8 mouse cellular contexts compared by ENCODE assay signal in the genomic region with DNA sequence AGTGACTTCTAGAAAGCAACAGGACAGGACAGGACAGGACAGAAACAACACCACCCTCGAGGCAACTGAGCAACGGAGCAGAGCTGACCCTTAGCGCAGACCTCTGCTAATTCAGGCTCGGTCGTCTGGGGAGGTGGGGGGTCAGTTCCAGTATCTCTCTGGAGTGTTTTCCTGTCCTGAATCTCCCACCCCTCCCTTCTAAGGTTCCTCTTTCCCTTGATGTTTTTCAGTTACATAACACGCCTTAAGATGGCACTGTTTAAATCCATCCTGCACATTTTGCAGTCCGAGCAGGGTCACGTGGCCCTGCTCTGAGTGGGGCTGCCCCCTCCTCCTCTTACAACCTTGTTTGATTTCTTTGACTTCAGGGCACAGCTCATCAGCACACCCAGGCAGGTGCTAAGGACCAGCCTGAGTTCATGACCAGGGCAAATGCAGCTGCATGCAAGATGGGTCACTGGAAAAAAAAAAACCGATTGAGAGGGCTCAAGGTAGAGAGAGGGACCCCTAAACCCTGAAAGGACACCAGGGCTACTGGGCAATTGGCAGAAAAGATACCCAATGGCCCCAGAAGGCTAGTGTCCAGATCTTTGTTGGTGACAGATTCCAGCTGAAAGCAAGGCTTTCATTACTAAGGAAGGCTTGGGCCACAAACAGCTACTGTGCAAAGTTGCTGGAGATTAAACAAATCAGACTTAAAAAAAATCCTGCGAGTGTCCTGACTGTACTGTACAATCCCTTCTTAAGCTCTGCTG. TPM values are rescaled to one million over a fixed set of nuclear protein-coding genes. Genes with fewer than 3 reads are reported as not detected.
DNase-seq lines count a peak whose midpoint lies in the region; ATAC-seq and TF ChIP-seq lines count a peak whose summit lies in the region.

No protein-coding gene starts in this region.

- DNase-seq in layer of hippocampus, adult 2 months (ENCODE audit: low spot score in 2 of 2): no peak
- no peak for DNase-seq in layer of hippocampus, postnatal 25 days (ENCODE audit: extremely low spot score in 1 of 2, low spot score in 1 of 2)
- DNase-seq in cerebellum, adult 9-11 months: peak; percentile 84
- DNase-seq in heart, postnatal 0 days (ENCODE audit: low spot score): no peak
- peak; percentile 44 for DNase-seq in neural tube, embryonic 11.5 days (ENCODE audit: low spot score)
- no peak for DNase-seq in adrenal gland, postnatal 10 days
- no peak for DNase-seq in kidney, adult 8-10 months
- no peak for DNase-seq in frontal cortex, postnatal 14 days (ENCODE audit: low spot score in 2 of 2)

- peak; percentile 57 for TF ChIP-seq CTCF in layer of hippocampus, adult 2 months (conservative IDR thresholded peaks at IDR 0.05)
- peak; percentile 40 for TF ChIP-seq CTCF in heart, postnatal 0 days (IDR thresholded peaks at IDR 0.05; ENCODE audit: low read depth)

- H3K4me2 ChIP-seq in heart, postnatal 0 days (ENCODE audit: low read depth, low read length): peak overlapping the region; percentile 99
- H3K4me2 ChIP-seq in neural tube, embryonic 11.5 days (ENCODE audit: low read depth): peak overlapping the region; percentile 98

- H3K9ac ChIP-seq in heart, postnatal 0 days (replicated peaks; ENCODE audit: low read depth, low read length): no peak overlapping the region
- H3K9ac ChIP-seq in neural tube, embryonic 11.5 days (ENCODE audit: low read length): peak overlapping the region; percentile 77

- H3K4me3 ChIP-seq in layer of hippocampus, adult 2 months: peak overlapping the region; percentile 93
- peak overlapping the region; percentile 64 for H3K4me3 ChIP-seq in heart, postnatal 0 days (ENCODE audit: low read depth, low read length)
- peak overlapping the region; percentile 58 for H3K4me3 ChIP-seq in neural tube, embryonic 11.5 days (ENCODE audit: low read depth, low read length)

- peaks cover 100% of the 10 kb centered on the region for H3K27me3 ChIP-seq in heart, postnatal 0 days (ENCODE audit: control insufficient read depth, insufficient read depth, low read length)
- H3K27me3 ChIP-seq in neural tube, embryonic 11.5 days (ENCODE audit: control insufficient read depth, insufficient read depth, low read length): peaks cover 70% of the 10 kb centered on the region

- TF ChIP-seq EP300 in heart, postnatal 0 days (IDR thresholded peaks at IDR 0.05; ENCODE audit: low read depth): no peak

- no peaks in the 10 kb centered on the region for H3K36me3 ChIP-seq in heart, postnatal 0 days (replicated peaks; ENCODE audit: control insufficient read depth, insufficient read depth, low read length)
- H3K36me3 ChIP-seq in neural tube, embryonic 11.5 days (ENCODE audit: control insufficient read depth, insufficient read depth, low read length): no peaks in the 10 kb centered on the region

- no peak for ATAC-seq in heart, postnatal 0 days (ENCODE audit: insufficient read depth, low read depth)
- ATAC-seq in neural tube, embryonic 11.5 days (ENCODE audit: insufficient read depth, low FRiP score, low TSS enrichment): no peak

- WGBS in heart, postnatal 0 days: 6% methylated on average over 10 of the region's 10 CpGs
- 7% methylated on average over 10 of the region's 10 CpGs for WGBS in neural tube, embryonic 11.5 days

- peak overlapping the region; percentile 92 for H3K27ac ChIP-seq in layer of hippocampus, adult 2 months
- no peak overlapping the region for H3K27ac ChIP-seq in heart, postnatal 0 days (ENCODE audit: low read depth)
- H3K27ac ChIP-seq in neural tube, embryonic 11.5 days (ENCODE audit: low read depth, low read length): no peak overlapping the region

- peaks cover 29% of the 10 kb centered on the region for H3K4me1 ChIP-seq in heart, postnatal 0 days (ENCODE audit: control insufficient read depth, insufficient read depth)
- peaks cover 32% of the 10 kb centered on the region for H3K4me1 ChIP-seq in neural tube, embryonic 11.5 days (ENCODE audit: control insufficient read depth, insufficient read depth, low read length)

- no peaks in the 10 kb centered on the region for H3K9me3 ChIP-seq in heart, postnatal 0 days (replicated peaks; ENCODE audit: control insufficient read depth, low read length)
- no peaks in the 10 kb centered on the region for H3K9me3 ChIP-seq in neural tube, embryonic 11.5 days (ENCODE audit: control insufficient read depth, low read length)

RNA-seq across cellular contexts. Expression of gene Nptx1, which starts 1.6 kb away (rescaled TPM):
- total RNA-seq in layer of hippocampus, adult 2 months (2021): 100 to 1,000 TPM; 475 to 499 TPM
- total RNA-seq in layer of hippocampus, postnatal 25 days (2021): 100 to 1,000 TPM; 388 to 423 TPM
- total RNA-seq in heart, postnatal 0 days (2014; rRNA removed; ENCODE audit: low replicate concordance): 0.81 and 1.6 TPM in 2 replicates
- 0.23 TPM in 2 replicates for polyA plus RNA-seq in heart, postnatal 0 days (2015; fragmentation: Nextera tagmentation; extraction: Ambion mirVana)
- polyA plus RNA-seq in neural tube, embryonic 11.5 days (2014; fragmentation: Nextera tagmentation; extraction: Ambion mirVana): 8.3 and 9.2 TPM in 2 replicates
- total RNA-seq in adrenal gland, postnatal 10 days (2021): 1 to 10 TPM; 2.5 to 3.4 TPM

RNA-seq across cellular contexts. Expression of gene Endov, which starts 54.8 kb away (rescaled TPM):
- 10 to 100 TPM; 35.8 to 35.9 TPM for total RNA-seq in layer of hippocampus, adult 2 months (2021)
- 10 to 100 TPM; 35.6 to 38.2 TPM for total RNA-seq in layer of hippocampus, postnatal 25 days (2021)
- 10.2 and 15.0 TPM in 2 replicates for total RNA-seq in heart, postnatal 0 days (2014; rRNA removed; ENCODE audit: low replicate concordance)
- 6.4 and 7.4 TPM in 2 replicates for polyA plus RNA-seq in heart, postnatal 0 days (2015; fragmentation: Nextera tagmentation; extraction: Ambion mirVana)
- polyA plus RNA-seq in neural tube, embryonic 11.5 days (2014; fragmentation: Nextera tagmentation; extraction: Ambion mirVana): 13.9 and 18.1 TPM in 2 replicates
- total RNA-seq in adrenal gland, postnatal 10 days (2021): 10 to 100 TPM; 20.0 to 25.0 TPM

RNA-seq across cellular contexts. Expression of gene Rptor, which starts 56.8 kb away (rescaled TPM):
- 10 to 100 TPM; 62.3 to 66.1 TPM for total RNA-seq in layer of hippocampus, adult 2 months (2021)
- 10 to 100 TPM; 59.7 to 62.9 TPM for total RNA-seq in layer of hippocampus, postnatal 25 days (2021)
- total RNA-seq in heart, postnatal 0 days (2014; rRNA removed; ENCODE audit: low replicate concordance): 33.9 and 39.8 TPM in 2 replicates
- 4.8 and 4.9 TPM in 2 replicates for polyA plus RNA-seq in heart, postnatal 0 days (2015; fragmentation: Nextera tagmentation; extraction: Ambion mirVana)
- 12.2 and 12.6 TPM in 2 replicates for polyA plus RNA-seq in neural tube, embryonic 11.5 days (2014; fragmentation: Nextera tagmentation; extraction: Ambion mirVana)
- total RNA-seq in adrenal gland, postnatal 10 days (2021): 10 to 100 TPM; 36.9 to 50.6 TPM

Comparison
In these comparisons a context has a peak if more than half of its experiments do, and no peak if none do; other contexts are left out.
1. DNase-seq: peak in cerebellum, adult 9-11 months (single experiment) and neural tube, embryonic 11.5 days (single experiment); none in layer of hippocampus, adult 2 months (0 of 2), layer of hippocampus, postnatal 25 days (0 of 2), heart, postnatal 0 days (single experiment), adrenal gland, postnatal 10 days (single experiment), kidney, adult 8-10 months (0 of 2) and frontal cortex, postnatal 14 days (0 of 2).
2. RNA of gene Nptx1, which starts 1.6 kb away (total RNA-seq): 475 to 499 TPM in layer of hippocampus, adult 2 months and 388 to 423 TPM in layer of hippocampus, postnatal 25 days; 2.5 to 3.4 TPM in adrenal gland, postnatal 10 days and 0.81 to 1.6 TPM in heart, postnatal 0 days; every median in the first group is over 10 times any median in the second.
3. Peak in every context shown above with its lines, with median percentiles within 50 percentile points of each other: H3K4me3 ChIP-seq.